Mouse (Mus musculus): ENCODE results near the gene Cd209a. TPM values are rescaled to one million over a fixed set of nuclear protein-coding genes. Genes with fewer than 3 reads are reported as not detected.

Gene Cd209a
- 0.14 and 0.36 TPM in 2 replicates for polyA plus RNA-seq (2015; fragmentation: Nextera tagmentation; extraction: Ambion mirVana)

GRCm38 (mm10) chr8:3748761-3749160, at the start of gene Cd209a:
Cd209a (minus strand) TSS chr8:3748984.

GRCm38 (mm10) chr8:3720551-3720950, 28.2 kb downstream of the Cd209a start, which contains the start of gene Clec4g:
Clec4g (minus strand) TSS chr8:3720651.

GRCm38 (mm10) chr8:3694121-3694520, 54.7 kb downstream of the Cd209a start, which contains the start of gene Fcer2a:
Fcer2a (minus strand) TSS chr8:3694175.

Other genes starting within 250 kb of the Cd209a start
- gene Mcoln1, start 248.5 kb downstream of the Cd209a start, polyA plus RNA-seq (2015; fragmentation: Nextera tagmentation; extraction: Ambion mirVana): 21.6 and 26.6 TPM in 2 replicates
- 11.6 and 13.9 TPM in 2 replicates for gene Pnpla6, start 233.6 kb downstream of the Cd209a start, polyA plus RNA-seq (2015; fragmentation: Nextera tagmentation; extraction: Ambion mirVana)
- 0.13 TPM in 1 of 2 replicates, not detected in the other for gene C330021F23Rik, start 181.0 kb downstream of the Cd209a start, polyA plus RNA-seq (2015; fragmentation: Nextera tagmentation; extraction: Ambion mirVana)
- 1.1 and 1.3 TPM in 2 replicates for gene Camsap3, start 161.7 kb downstream of the Cd209a start, polyA plus RNA-seq (2015; fragmentation: Nextera tagmentation; extraction: Ambion mirVana)
- 31.8 and 33.8 TPM in 2 replicates for gene Xab2, start 127.7 kb downstream of the Cd209a start, polyA plus RNA-seq (2015; fragmentation: Nextera tagmentation; extraction: Ambion mirVana)
- 124 TPM in 2 replicates for gene Pet100, start 127.4 kb downstream of the Cd209a start, polyA plus RNA-seq (2015; fragmentation: Nextera tagmentation; extraction: Ambion mirVana)
- 0.21 and 0.26 TPM in 2 replicates for gene Pcp2, start 123.4 kb downstream of the Cd209a start, polyA plus RNA-seq (2015; fragmentation: Nextera tagmentation; extraction: Ambion mirVana)
- gene Stxbp2, start 118.0 kb downstream of the Cd209a start, polyA plus RNA-seq (2015; fragmentation: Nextera tagmentation; extraction: Ambion mirVana): 67.6 and 74.2 TPM in 2 replicates
- gene Retn, start 93.2 kb downstream of the Cd209a start, polyA plus RNA-seq (2015; fragmentation: Nextera tagmentation; extraction: Ambion mirVana): 0.51 and 0.76 TPM in 2 replicates
- gene Mcemp1, start 83.2 kb downstream of the Cd209a start, polyA plus RNA-seq (2015; fragmentation: Nextera tagmentation; extraction: Ambion mirVana): 35.9 and 48.3 TPM in 2 replicates
- gene Fcor, start 76.6 kb downstream of the Cd209a start, polyA plus RNA-seq (2015; fragmentation: Nextera tagmentation; extraction: Ambion mirVana): 5.9 and 7.1 TPM in 2 replicates
- 17.6 and 19.0 TPM in 2 replicates for gene Trappc5, start 72.7 kb downstream of the Cd209a start, polyA plus RNA-seq (2015; fragmentation: Nextera tagmentation; extraction: Ambion mirVana)
- gene Fcer2a, start 54.8 kb downstream of the Cd209a start, polyA plus RNA-seq (2015; fragmentation: Nextera tagmentation; extraction: Ambion mirVana): 0.18 and 0.27 TPM in 2 replicates
- 0.13 and 0.16 TPM in 2 replicates for gene Clec4g, start 28.3 kb downstream of the Cd209a start, polyA plus RNA-seq (2015; fragmentation: Nextera tagmentation; extraction: Ambion mirVana)
- gene Cd209e, start 105.3 kb upstream of the Cd209a start, polyA plus RNA-seq (2015; fragmentation: Nextera tagmentation; extraction: Ambion mirVana): not detected in 2 replicates
- 0.15 TPM in 1 of 2 replicates, not detected in the other for gene Cd209d, start 129.6 kb upstream of the Cd209a start, polyA plus RNA-seq (2015; fragmentation: Nextera tagmentation; extraction: Ambion mirVana)
- gene Cd209b, start 177.9 kb upstream of the Cd209a start, polyA plus RNA-seq (2015; fragmentation: Nextera tagmentation; extraction: Ambion mirVana): not detected in 2 replicates
- gene Cd209c, start 205.8 kb upstream of the Cd209a start, polyA plus RNA-seq (2015; fragmentation: Nextera tagmentation; extraction: Ambion mirVana): 0.20 and 0.29 TPM in 2 replicates